Mouse (Mus musculus) T-helper 1 cell (primary cell): ENCODE measurements around the gene Ehd1.

Experiments used
- in situ Hi-C: fragments of 300-600 bp; cut with MboI, MseI; formaldehyde crosslinking; loops from one replicate; pipeline ENCODE4 v1.15.1; 2025; ENCODE audit warnings: high pct_unique_total_duplicates

Gene Ehd1

GRCm38 (mm10) chr19:6349215-6349983 lies 72.9 kb downstream of the Ehd1 start:
- in situ Hi-C loops = no loop called here
